Mouse (Mus musculus) testis, adult 2 months (tissue): Measurements from ENCODE around the gene Tanc1.

Source experiments
- CTCF ChIP-seq: fragments of 200-500 bp; IDR thresholded peaks from 2 replicates; pipeline ENCODE4 v1.5.1; 2012; ENCODE audit warnings: low read depth, mild to moderate bottlenecking, inconsistent platforms, low read length, moderate library complexity; ENCODE audit not compliant: control insufficient read depth, insufficient read depth, insufficient replicate concordance
- POLR2A ChIP-seq: fragments of 200-500 bp; IDR thresholded peaks from 2 replicates; pipeline ENCODE4 v1.6.1; 2012; ENCODE audit warnings: low read depth, mild to moderate bottlenecking, inconsistent platforms, low read length, moderate library complexity; ENCODE audit not compliant: control insufficient read depth

- TF ChIP-seq CTCF (no peak), POLR2A (no peak)
Measured at GRCm38 (mm10) chr2:59800481-59801266, 188.8 kb downstream of the Tanc1 start.
